Mouse (Mus musculus): ENCODE data around the gene Iqca. TPM values are rescaled to one million over a fixed set of nuclear protein-coding genes. Genes with fewer than 3 reads are reported as not detected.

Iqca gene
- polyA plus RNA-seq, 1 experiment from 2014 or later: 0.67 TPM

DNA sequence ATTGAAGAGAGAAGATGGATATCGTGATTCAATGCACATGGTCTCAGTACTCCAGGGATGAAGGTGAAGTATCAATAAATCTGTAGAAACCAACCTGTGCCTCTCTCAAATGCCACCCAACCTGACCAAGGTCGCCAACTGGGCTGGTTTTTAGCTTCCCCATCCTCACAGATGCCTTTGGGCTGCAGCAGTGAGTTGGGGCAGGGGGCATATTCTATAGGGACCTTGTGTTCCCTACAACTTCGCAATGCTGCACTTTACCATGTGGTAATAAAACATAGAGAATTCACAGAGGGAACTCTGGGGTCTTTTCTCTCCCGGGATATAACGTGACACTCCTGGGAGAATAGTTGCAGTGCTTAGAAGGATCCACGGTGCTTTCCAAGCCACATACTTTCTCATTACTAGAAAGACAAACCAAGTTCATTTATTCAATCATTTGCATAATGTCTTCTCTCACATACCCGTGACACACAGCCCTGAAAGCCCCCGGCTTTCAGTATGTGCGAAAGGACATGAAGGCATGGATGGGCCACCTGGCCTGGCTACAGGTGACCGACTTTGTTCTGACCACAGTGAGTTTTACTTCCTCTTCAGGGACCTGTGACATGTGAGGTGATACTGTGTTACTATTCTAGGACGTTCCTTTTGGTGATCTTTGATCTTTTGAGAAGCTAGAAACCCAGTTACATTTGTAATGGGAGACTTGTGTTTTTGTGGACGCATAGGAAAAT lies 27.9 kb upstream of the Iqca start:
- Histone ChIP-seq H3K4me2 (ENCODE audit: low read length) (no peak overlapping the region), H3K27me3 (replicated peaks; ENCODE audit: control insufficient read depth, insufficient read depth, low read length) (no peaks in the 10 kb centered on the region), H3K9me3 (ENCODE audit: control insufficient read depth, low read length) (no peaks in the 10 kb centered on the region), H3K9ac (replicated peaks; ENCODE audit: low read depth, low read length) (no peak overlapping the region), H3K36me3 (ENCODE audit: control insufficient read depth, insufficient read depth) (no peaks in the 10 kb centered on the region), H3K4me3 (replicated peaks; ENCODE audit: low read length) (no peak overlapping the region), H3K27ac (ENCODE audit: low read length) (no peak overlapping the region), H3K4me1 (replicated peaks; ENCODE audit: control insufficient read depth, insufficient read depth, low read length) (peaks cover 5% of the 10 kb centered on the region)
- 83% methylated on average over 12 of the region's 12 CpGs for WGBS
- ATAC-seq: no peak

DNA sequence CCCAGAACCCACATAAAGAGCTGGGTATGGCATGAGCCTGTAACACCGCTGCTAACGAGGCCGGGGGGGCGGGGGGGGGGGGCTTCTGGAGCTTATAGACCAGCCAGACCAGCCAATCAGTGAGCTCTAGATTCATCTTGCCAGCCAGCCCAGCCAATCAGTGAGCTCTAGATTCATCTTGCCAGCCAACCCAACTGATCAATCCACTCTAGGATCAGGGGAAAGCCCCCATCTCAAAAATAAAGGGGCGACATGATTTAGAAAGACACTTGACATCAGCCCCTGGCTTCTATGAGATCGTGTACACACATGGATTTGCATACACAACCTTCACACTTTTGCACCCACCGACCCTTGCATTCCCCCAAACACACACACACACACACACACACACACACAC lies 27.3 kb upstream of the Iqca start:
- WGBS: 67% methylated on average over 7 of the region's 7 CpGs
- H3K27ac ChIP-seq (ENCODE audit: low read length): no peak overlapping the region
- ATAC-seq: no peak
- no peak overlapping the region for H3K4me3 ChIP-seq (replicated peaks; ENCODE audit: low read length)
- H3K4me1 ChIP-seq (replicated peaks; ENCODE audit: control insufficient read depth, insufficient read depth, low read length): peaks cover 7% of the 10 kb centered on the region
- no peak overlapping the region for H3K9ac ChIP-seq (replicated peaks; ENCODE audit: low read depth, low read length)
- no peaks in the 10 kb centered on the region for H3K27me3 ChIP-seq (replicated peaks; ENCODE audit: control insufficient read depth, insufficient read depth, low read length)
- no peaks in the 10 kb centered on the region for H3K9me3 ChIP-seq (ENCODE audit: control insufficient read depth, low read length)
- H3K36me3 ChIP-seq (ENCODE audit: control insufficient read depth, insufficient read depth): no peaks in the 10 kb centered on the region
- no peak overlapping the region for H3K4me2 ChIP-seq (ENCODE audit: low read length)

GRCm38 (mm10) chr1:90177978-90178377 lies 24.8 kb upstream of the Iqca start:
- Histone ChIP-seq H3K4me3 (replicated peaks; ENCODE audit: low read length) (no peak overlapping the region), H3K4me1 (replicated peaks; ENCODE audit: control insufficient read depth, insufficient read depth, low read length) (peaks cover 16% of the 10 kb centered on the region), H3K27me3 (replicated peaks; ENCODE audit: control insufficient read depth, insufficient read depth, low read length) (no peaks in the 10 kb centered on the region), H3K9ac (replicated peaks; ENCODE audit: low read depth, low read length) (no peak overlapping the region), H3K9me3 (ENCODE audit: control insufficient read depth, low read length) (no peaks in the 10 kb centered on the region), H3K27ac (ENCODE audit: low read length) (no peak overlapping the region), H3K4me2 (ENCODE audit: low read length) (no peak overlapping the region), H3K36me3 (ENCODE audit: control insufficient read depth, insufficient read depth) (no peaks in the 10 kb centered on the region)
- no peak for ATAC-seq
- WGBS: 69% methylated on average over 5 of the region's 5 CpGs

- Histone ChIP-seq H3K36me3 (ENCODE audit: control insufficient read depth, insufficient read depth) (no peaks in the 10 kb centered on the region), H3K4me2 (ENCODE audit: low read length) (no peak overlapping the region), H3K27ac (ENCODE audit: low read length) (no peak overlapping the region), H3K4me3 (replicated peaks; ENCODE audit: low read length) (no peak overlapping the region), H3K9ac (replicated peaks; ENCODE audit: low read depth, low read length) (no peak overlapping the region), H3K27me3 (replicated peaks; ENCODE audit: control insufficient read depth, insufficient read depth, low read length) (no peaks in the 10 kb centered on the region), H3K4me1 (replicated peaks; ENCODE audit: control insufficient read depth, insufficient read depth, low read length) (peaks cover 16% of the 10 kb centered on the region), H3K9me3 (ENCODE audit: control insufficient read depth, low read length) (no peaks in the 10 kb centered on the region)
- no peak for ATAC-seq
These were observed 24.4 kb upstream of the Iqca start for GRCm38 (mm10) chr1:90177565-90177964.

GRCm38 (mm10) chr1:90176223-90176622 lies 23.0 kb upstream of the Iqca start:
- no peaks in the 10 kb centered on the region for H3K36me3 ChIP-seq (ENCODE audit: control insufficient read depth, insufficient read depth)
- no peaks in the 10 kb centered on the region for H3K9me3 ChIP-seq (ENCODE audit: control insufficient read depth, low read length)
- H3K4me1 ChIP-seq (replicated peaks; ENCODE audit: control insufficient read depth, insufficient read depth, low read length): peaks cover 16% of the 10 kb centered on the region
- no peak overlapping the region for H3K9ac ChIP-seq (replicated peaks; ENCODE audit: low read depth, low read length)
- no peak for ATAC-seq
- no peaks in the 10 kb centered on the region for H3K27me3 ChIP-seq (replicated peaks; ENCODE audit: control insufficient read depth, insufficient read depth, low read length)
- no peak overlapping the region for H3K27ac ChIP-seq (ENCODE audit: low read length)
- H3K4me3 ChIP-seq (replicated peaks; ENCODE audit: low read length): no peak overlapping the region
- H3K4me2 ChIP-seq (ENCODE audit: low read length): no peak overlapping the region
- 43% methylated on average over 7 of the region's 7 CpGs for WGBS

DNA sequence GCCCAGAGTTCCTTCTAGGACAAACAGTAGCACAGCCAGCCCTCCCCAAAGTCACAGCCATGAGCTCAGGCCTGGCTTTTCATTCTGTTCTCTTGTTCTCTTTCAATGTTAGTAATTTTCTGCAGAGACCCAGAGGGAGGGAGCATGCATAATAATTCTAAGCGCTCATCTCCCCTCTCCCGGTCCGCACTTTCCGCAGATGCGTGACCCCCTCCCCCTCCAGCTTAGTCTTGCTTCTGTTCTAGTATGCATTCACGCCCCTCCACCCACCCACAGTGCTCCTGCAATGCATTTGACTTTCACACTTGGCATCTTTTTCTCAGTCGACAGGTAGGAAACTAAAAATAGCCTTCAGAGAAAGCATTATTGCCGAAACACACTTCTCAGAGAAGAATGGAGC lies 21.1 kb upstream of the Iqca start:
- Histone ChIP-seq H3K27me3 (replicated peaks; ENCODE audit: control insufficient read depth, insufficient read depth, low read length) (no peaks in the 10 kb centered on the region), H3K36me3 (ENCODE audit: control insufficient read depth, insufficient read depth) (no peaks in the 10 kb centered on the region), H3K4me1 (replicated peaks; ENCODE audit: control insufficient read depth, insufficient read depth, low read length) (peaks cover 16% of the 10 kb centered on the region), H3K4me2 (ENCODE audit: low read length) (no peak overlapping the region), H3K9ac (replicated peaks; ENCODE audit: low read depth, low read length) (no peak overlapping the region), H3K27ac (ENCODE audit: low read length) (peak overlapping the region; percentile 11; the same call in 1 of the 2 replicates), H3K9me3 (ENCODE audit: control insufficient read depth, low read length) (no peaks in the 10 kb centered on the region), H3K4me3 (replicated peaks; ENCODE audit: low read length) (no peak overlapping the region)
- peak; percentile 86 for ATAC-seq
- WGBS: 36% methylated on average over 8 of the region's 8 CpGs

DNA sequence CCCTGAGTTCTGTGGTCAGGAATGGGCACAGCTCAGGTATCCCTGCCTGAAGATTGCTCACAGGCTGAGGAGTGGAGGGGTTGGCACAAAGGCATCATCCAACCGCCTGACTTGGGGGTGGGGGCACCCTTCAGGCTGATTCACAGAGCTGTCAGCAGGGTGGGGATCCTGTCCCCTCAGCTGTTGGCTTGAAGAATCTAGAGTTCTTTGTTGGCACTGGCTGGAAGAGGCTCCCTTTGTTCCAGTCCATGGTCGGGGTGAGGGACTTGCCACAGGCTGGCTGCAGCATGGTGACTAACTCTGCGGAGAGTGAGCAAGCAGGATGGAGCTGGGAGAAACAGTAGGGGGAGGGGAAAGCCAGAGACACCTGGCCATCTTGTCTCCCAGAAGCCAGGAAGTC lies 11.1 kb upstream of the Iqca start:
- no peak for ATAC-seq
- WGBS: 30% methylated on average over 3 of the region's 3 CpGs
- no peak overlapping the region for H3K27ac ChIP-seq (ENCODE audit: low read length)

GRCm38 (mm10) chr1:90163161-90163560 lies 10.0 kb upstream of the Iqca start:
- no peak for ATAC-seq
- 84% methylated on average over 7 of the region's 7 CpGs for WGBS
- no peaks in the 10 kb centered on the region for H3K36me3 ChIP-seq (ENCODE audit: control insufficient read depth, insufficient read depth)

More for the DNA sequence above, 11.1 kb upstream of the Iqca start:
- Histone ChIP-seq H3K4me2 (ENCODE audit: low read length) (no peak overlapping the region), H3K27me3 (replicated peaks; ENCODE audit: control insufficient read depth, insufficient read depth, low read length) (no peaks in the 10 kb centered on the region), H3K4me1 (replicated peaks; ENCODE audit: control insufficient read depth, insufficient read depth, low read length) (peaks cover 7% of the 10 kb centered on the region), H3K4me3 (replicated peaks; ENCODE audit: low read length) (no peak overlapping the region), H3K9me3 (ENCODE audit: control insufficient read depth, low read length) (no peaks in the 10 kb centered on the region), H3K36me3 (ENCODE audit: control insufficient read depth, insufficient read depth) (no peaks in the 10 kb centered on the region), H3K9ac (replicated peaks; ENCODE audit: low read depth, low read length) (no peak overlapping the region; the same call in 1 of the 2 replicates)

DNA sequence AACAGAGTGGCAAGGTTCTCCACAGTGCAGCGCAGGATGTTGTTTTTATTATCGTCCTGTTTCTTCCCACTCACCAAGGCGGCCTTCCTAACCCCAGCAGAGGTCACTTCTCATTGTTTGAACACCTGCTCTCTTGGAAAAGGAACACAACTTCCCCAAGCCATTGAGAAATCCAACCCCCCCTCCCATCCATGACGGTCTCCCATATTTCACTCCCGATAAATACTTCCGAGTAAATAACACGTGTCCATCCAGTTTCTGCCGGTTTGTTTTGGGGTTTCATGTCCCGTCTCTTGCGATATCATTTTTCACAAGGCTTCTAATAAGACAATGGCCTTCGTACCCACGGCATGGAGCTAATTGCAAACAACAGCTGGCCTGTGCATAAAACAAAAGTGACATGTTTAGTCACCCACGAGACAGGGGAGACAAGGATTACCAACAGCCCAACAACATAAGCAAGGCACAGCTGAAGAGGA lies 9.2 kb upstream of the Iqca start:
- 44% methylated on average over 13 of the region's 13 CpGs for WGBS
- no peaks in the 10 kb centered on the region for H3K9me3 ChIP-seq (ENCODE audit: control insufficient read depth, low read length)
- H3K4me2 ChIP-seq (ENCODE audit: low read length): no peak overlapping the region
- H3K36me3 ChIP-seq (ENCODE audit: control insufficient read depth, insufficient read depth): no peaks in the 10 kb centered on the region
- ATAC-seq: no peak
- no peak overlapping the region for H3K9ac ChIP-seq (replicated peaks; ENCODE audit: low read depth, low read length)
- H3K4me3 ChIP-seq (replicated peaks; ENCODE audit: low read length): no peak overlapping the region
- H3K27me3 ChIP-seq (replicated peaks; ENCODE audit: control insufficient read depth, insufficient read depth, low read length): no peaks in the 10 kb centered on the region
- peaks cover 7% of the 10 kb centered on the region for H3K4me1 ChIP-seq (replicated peaks; ENCODE audit: control insufficient read depth, insufficient read depth, low read length)
- H3K27ac ChIP-seq (ENCODE audit: low read length): no peak overlapping the region

More at GRCm38 (mm10) chr1:90163161-90163560, 10.0 kb upstream of the Iqca start:
- Histone ChIP-seq H3K9me3 (ENCODE audit: control insufficient read depth, low read length) (no peaks in the 10 kb centered on the region), H3K9ac (replicated peaks; ENCODE audit: low read depth, low read length) (no peak overlapping the region), H3K4me3 (replicated peaks; ENCODE audit: low read length) (no peak overlapping the region), H3K4me1 (replicated peaks; ENCODE audit: control insufficient read depth, insufficient read depth, low read length) (peaks cover 7% of the 10 kb centered on the region), H3K27me3 (replicated peaks; ENCODE audit: control insufficient read depth, insufficient read depth, low read length) (no peaks in the 10 kb centered on the region), H3K27ac (ENCODE audit: low read length) (no peak overlapping the region), H3K4me2 (ENCODE audit: low read length) (no peak overlapping the region)

All from forebrain, embryonic 16.5 days (tissue).